Mouse (Mus musculus) megakaryocyte, embryonic 14.5 days (primary cell): ENCODE results near the gene Rnf207. TPM values are rescaled to one million over a fixed set of nuclear protein-coding genes. Genes with fewer than 3 reads are reported as not detected.

Experiments used
- H3K27me3 ChIP-seq: replicated peaks from 2 replicates; pipeline ENCODE3; 2012; ENCODE audit warnings: inconsistent platforms
- H3K36me3 ChIP-seq: replicated peaks from 2 replicates; pipeline ENCODE3; 2012; ENCODE audit warnings: low read length, inconsistent platforms, mixed read lengths
- H3K4me1 ChIP-seq: 2 replicates; pipeline ENCODE4 v1.6.1; 2012; ENCODE audit warnings: inconsistent platforms
- H3K4me3 ChIP-seq: replicated peaks from 2 replicates; pipeline ENCODE3; 2012; ENCODE audit warnings: moderate library complexity, mild to moderate bottlenecking, inconsistent platforms
- H3K9me3 ChIP-seq: 2 replicates; pipeline ENCODE4 v1.6.1; 2012; ENCODE audit warnings: inconsistent platforms
- FLI1 ChIP-seq: IDR thresholded peaks from 2 replicates; pipeline ENCODE4 v1.6.1; 2012; ENCODE audit warnings: low read length, inconsistent platforms, mixed read lengths
- GATA1 ChIP-seq: IDR thresholded peaks from 3 replicates; pipeline ENCODE4 v1.6.1; 2012; ENCODE audit warnings: mixed read lengths, low read length, inconsistent platforms, borderline replicate concordance
- polyA plus RNA-seq: library from polyadenylated mRNA; stranded (reverse); fragments of >175 nt; gene quantifications from 2 replicates; pipeline ENCODE4 v1.2.3, GENCODE M21; 2012; ENCODE audit warnings: low replicate concordance; ENCODE audit not compliant: insufficient read depth

The Rnf207 gene
- polyA plus RNA-seq, 1 experiment = 1.8 TPM

DNA sequence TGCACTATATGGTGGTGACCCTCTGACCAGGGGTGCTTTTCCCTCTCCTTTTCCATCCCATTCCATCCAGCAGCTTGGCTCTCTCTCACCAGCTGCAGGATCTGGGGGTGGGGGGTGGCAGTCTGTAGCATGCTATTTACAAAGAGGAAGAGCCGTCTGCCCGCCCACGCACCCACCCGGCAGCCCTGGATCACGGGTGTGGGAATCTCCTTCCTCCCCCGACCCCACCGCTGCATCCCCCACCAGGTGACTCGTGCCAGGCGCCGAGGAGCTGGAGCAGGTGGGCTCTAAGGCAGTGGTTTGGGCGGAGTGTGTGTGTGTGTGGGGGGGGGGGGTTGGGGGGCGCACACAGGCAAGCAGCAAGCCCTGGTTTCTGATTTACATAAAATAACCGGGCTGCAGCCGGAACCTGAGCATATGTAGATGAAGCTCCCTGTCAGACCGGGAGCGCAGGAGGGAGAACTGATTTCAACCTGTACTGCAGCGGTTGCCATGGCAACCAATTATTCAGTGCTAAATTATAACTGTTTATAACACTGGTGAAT lies 31.1 kb upstream of the Rnf207 start:
- no peak overlapping the region for H3K4me3 ChIP-seq
- H3K27me3 ChIP-seq = peaks cover 66% of the 10 kb centered on the region
- no peaks in the 10 kb centered on the region for H3K9me3 ChIP-seq
- peaks cover 42% of the 10 kb centered on the region for H3K4me1 ChIP-seq
- no peaks in the 10 kb centered on the region for H3K36me3 ChIP-seq
- TF ChIP-seq GATA1 = no peak
- no peak for TF ChIP-seq FLI1

DNA sequence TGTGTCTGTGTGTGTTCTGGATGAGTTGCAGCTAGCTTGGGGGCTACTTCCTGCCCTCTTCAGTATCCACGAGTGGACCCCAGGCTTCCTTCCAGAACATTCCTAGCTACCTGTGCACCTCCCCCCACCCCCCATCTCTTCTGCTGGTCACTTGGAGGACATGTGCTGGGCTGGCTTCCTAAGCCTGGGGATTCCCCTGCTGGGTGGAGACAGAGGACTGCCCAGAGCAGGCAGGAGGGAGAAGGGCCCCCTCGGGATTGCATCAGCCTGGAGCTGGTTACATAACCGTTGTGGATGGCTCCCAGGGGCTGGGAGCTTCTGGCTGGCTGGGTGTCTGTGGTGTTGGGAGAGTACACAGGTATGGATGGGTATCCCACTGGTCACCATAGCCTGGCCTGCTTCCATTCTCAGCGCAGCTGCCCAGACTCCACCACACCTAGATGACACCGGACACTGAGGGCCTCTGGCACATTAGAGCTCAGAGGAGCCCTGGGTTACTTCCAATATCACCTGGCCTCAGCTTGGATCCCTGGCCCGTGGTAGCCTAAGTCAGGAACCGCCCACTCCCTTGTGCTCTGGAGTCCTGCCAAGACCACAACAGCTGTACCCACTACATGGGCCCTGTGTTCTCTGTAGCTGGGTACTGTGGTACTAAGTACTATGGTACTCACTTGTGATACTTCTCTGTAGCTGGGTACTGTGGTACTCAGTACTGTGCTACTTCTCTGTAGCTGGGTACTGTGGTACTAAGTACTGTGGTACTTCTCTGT lies 26.5 kb upstream of the Rnf207 start:
- Histone ChIP-seq H3K36me3 (no peaks in the 10 kb centered on the region), H3K27me3 (peaks cover 60% of the 10 kb centered on the region), H3K4me3 (peak overlapping the region; percentile 85), H3K4me1 (peaks cover 63% of the 10 kb centered on the region), H3K9me3 (no peaks in the 10 kb centered on the region)
- TF ChIP-seq GATA1 = no peak
- no peak for TF ChIP-seq FLI1

DNA sequence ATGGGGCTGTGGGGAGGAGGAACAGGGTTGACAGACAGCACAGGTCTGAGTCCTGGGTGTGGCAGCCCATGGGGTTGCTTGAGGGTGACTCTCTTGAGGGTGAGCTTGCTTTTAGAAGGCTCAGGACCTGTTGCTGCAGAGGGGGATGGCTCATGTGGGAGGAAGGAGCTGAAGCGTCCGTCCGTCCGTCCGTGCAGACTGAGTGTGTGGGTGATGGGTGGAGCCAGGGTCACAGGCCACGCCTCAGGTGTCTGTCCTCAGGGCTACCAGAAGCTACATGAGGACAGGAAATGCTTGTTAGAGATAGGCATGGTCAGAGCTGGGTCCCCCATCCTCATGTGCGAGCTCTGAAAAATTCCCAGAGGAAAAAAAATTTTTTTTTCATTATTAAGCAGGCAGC lies 25.9 kb upstream of the Rnf207 start:
- no peaks in the 10 kb centered on the region for H3K9me3 ChIP-seq
- H3K4me3 ChIP-seq = peak overlapping the region; percentile 81
- peaks cover 61% of the 10 kb centered on the region for H3K27me3 ChIP-seq
- H3K36me3 ChIP-seq = no peaks in the 10 kb centered on the region
- peaks cover 65% of the 10 kb centered on the region for H3K4me1 ChIP-seq
- no peak for TF ChIP-seq GATA1
- no peak for TF ChIP-seq FLI1

DNA sequence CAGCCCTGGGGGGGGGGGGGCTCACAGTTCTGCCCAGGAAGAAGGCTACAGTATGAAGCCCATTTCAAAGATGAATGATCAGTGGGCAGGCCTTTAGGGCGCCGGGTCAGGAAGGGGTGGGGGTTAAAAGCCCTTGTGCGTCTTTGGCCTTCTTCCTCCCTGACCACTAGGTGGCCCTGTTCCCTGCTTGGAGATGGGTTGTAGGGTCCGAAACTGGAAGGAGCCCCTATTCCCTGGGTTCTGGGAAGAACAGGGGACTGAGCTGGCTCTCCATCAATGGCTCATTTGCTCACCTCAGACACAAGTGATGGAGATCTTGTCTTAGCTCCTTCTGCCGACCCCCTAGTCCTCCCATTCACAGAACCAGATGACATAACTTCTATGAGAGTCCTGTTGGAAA lies 24.5 kb upstream of the Rnf207 start:
- Histone ChIP-seq H3K9me3 (no peaks in the 10 kb centered on the region), H3K27me3 (peaks cover 61% of the 10 kb centered on the region), H3K4me3 (no peak overlapping the region), H3K36me3 (no peaks in the 10 kb centered on the region), H3K4me1 (peaks cover 75% of the 10 kb centered on the region)
- TF ChIP-seq FLI1 (no peak), GATA1 (no peak)

DNA sequence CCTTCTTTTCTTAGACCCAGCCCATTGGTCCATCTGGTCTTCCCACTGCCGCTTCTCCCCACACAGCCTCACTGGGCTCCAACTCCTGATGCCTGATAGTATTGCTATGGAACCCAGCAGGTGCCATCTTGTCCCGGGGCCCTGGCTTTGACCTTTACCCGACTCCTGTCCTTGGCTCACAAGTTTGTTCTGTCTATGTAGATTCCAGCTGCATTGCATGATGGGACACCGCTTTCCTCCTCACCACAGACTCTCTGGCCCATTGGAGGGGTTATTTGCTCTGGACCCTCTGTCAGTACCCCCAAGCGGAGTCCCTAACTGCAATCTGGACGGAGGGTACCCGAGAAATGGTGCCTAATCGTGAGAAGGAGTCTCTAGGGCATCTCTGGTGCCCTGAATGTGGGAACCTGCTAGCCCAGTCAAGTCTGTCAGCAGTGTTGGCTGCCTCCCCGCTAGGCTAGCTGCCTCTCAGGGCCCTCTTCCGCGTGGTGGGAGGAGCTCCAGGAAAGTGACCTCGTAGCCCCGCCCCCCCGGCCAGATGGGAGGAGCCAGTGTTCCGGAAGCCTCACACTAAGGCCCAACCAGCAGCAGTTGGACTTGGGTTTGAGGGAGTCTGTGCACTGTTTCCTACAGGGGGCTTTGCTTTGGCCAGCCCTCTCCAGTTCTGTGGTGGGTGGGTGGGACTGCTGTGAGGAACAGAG lies 21.9 kb upstream of the Rnf207 start:
- Histone ChIP-seq H3K4me1 (peaks cover 76% of the 10 kb centered on the region), H3K4me3 (peak overlapping the region; percentile 72), H3K36me3 (peaks cover 5% of the 10 kb centered on the region), H3K27me3 (peaks cover 60% of the 10 kb centered on the region), H3K9me3 (no peaks in the 10 kb centered on the region)
- TF ChIP-seq FLI1 = no peak
- no peak for TF ChIP-seq GATA1

DNA sequence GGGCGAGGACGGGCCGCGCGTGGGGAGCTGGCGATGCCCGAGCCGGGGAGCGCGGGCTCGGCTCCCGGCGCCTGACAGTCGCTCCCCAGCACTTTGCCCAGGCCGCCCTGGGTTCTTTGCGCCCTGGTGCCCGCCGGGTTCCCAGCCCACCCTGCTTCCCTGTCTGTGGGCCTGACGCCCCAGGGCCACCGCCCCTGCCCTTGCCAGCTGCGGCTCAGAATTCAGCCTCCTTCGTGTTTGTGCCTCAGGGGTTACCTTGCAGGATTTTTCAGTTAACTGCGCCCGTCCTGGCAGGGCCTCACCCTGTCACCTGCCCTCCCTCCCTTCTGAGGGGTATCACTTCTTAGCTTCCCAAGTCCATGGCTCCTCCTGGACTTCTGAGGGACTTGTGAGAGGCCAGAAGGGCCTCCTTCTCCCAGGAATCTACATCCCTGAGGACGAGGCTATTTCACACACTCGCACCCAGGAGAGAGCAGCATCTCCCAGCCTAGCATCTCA lies 20.5 kb upstream of the Rnf207 start:
- Histone ChIP-seq H3K4me1 (peaks cover 63% of the 10 kb centered on the region), H3K9me3 (no peaks in the 10 kb centered on the region), H3K27me3 (peaks cover 56% of the 10 kb centered on the region), H3K4me3 (peak overlapping the region; percentile 85), H3K36me3 (peaks cover 19% of the 10 kb centered on the region)
- no peak for TF ChIP-seq GATA1
- TF ChIP-seq FLI1 = no peak

DNA sequence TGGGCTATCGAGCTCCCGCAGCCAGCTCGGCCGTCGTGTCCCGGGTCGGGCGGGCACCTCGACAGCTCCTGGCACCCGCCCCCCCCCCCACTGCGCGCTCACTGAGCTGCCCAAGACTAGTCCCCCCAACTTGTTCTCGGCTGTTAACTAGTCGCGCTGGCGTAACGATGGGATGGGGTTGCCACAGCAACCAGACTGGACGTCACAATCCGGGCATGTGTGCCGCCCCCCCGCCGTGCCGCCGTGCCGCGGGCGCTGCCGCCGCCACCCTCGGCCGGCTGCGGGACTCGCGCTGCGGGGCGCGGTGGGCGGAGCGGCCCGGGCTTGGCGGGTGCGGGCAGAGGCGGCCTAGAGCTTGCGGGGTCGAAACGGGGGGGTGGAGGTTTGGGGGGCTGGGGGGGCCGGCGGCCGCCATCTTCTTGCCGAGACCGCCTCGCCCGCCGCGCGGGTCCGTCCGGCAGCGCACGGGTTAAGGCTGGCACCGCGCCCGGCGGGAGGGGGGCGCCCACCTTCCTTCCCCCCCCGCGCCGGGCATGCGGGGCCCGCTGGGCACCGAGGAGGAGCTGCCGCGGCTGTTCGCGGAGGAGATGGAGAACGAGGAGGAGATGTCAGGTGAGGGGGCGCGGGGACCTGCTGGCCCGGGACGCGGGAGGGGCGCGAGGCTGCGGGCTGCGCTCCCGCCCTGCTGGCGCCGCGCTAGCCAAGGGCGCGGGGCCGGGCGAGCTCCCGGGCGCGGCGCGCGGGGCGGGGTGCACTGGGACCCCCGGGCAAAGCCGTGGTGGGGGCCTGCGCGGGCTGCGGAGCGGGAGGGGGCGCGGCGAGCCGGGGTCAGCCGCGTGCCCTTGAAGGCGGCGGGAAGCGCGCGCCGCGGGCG lies 19.9 kb upstream of the Rnf207 start, which contains the start of gene Chd5:
Gene Chd5 (plus strand): TSS at position 233 of the 874 bp plus-strand sequence.
- peaks cover 56% of the 10 kb centered on the region for H3K4me1 ChIP-seq
- H3K9me3 ChIP-seq = no peaks in the 10 kb centered on the region
- H3K36me3 ChIP-seq = peaks cover 26% of the 10 kb centered on the region
- peak within 1 kb of the TSS; percentile 85 for H3K4me3 ChIP-seq
- TF ChIP-seq GATA1 (no peak), FLI1 (no peak)
- H3K27me3 ChIP-seq = peaks cover 56% of the 10 kb centered on the region

DNA sequence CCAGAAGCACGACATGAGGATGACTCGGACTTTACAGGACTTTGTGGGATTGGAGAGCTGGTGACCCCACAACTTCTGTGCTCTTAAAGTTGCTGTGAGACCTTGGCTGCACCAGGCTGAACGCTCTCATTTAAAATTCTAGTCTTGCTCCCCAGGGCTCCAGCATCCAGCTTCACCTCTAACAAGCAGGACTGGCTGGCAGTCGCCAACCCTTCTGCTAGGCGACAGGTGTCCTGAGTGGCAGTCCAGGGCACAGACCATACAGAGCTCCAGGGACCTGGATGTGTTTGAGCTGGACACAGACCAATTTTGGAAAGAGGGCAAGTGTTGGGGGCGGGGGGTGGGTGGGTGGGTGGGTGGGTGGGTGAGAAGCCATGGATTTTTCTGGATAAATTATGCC lies 19.0 kb upstream of the Rnf207 start:
- H3K4me1 ChIP-seq = peaks cover 56% of the 10 kb centered on the region
- H3K9me3 ChIP-seq = no peaks in the 10 kb centered on the region
- no peak for TF ChIP-seq FLI1
- no peak for TF ChIP-seq GATA1

DNA sequence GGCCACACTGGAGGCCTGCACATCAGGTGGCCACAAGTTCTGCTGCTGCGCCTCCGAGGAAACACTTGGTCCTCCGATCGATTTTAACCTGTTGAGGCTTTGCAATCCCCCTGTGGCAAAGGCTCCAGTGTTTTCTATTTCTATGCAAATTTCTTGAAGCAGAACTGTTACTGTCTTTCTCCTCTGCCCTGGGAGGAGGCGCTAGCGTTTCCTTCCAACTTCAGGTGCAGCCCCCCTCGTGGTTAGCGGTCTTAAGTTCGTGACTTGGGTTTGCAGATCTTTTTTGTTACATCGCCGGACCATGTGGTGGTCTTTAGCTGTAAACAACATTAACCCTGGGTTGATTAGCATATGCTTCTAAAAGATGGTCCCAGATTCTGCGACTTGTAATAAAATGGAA lies 14.8 kb upstream of the Rnf207 start:
- TF ChIP-seq FLI1 (no peak), GATA1 (no peak)
- Histone ChIP-seq H3K4me3 (no peak overlapping the region), H3K36me3 (peaks cover 77% of the 10 kb centered on the region), H3K4me1 (peaks cover 54% of the 10 kb centered on the region), H3K27me3 (peaks cover 16% of the 10 kb centered on the region), H3K9me3 (no peaks in the 10 kb centered on the region)

More for the DNA sequence above, 19.0 kb upstream of the Rnf207 start:
- Histone ChIP-seq H3K4me3 (no peak overlapping the region), H3K27me3 (peaks cover 56% of the 10 kb centered on the region), H3K36me3 (peaks cover 35% of the 10 kb centered on the region)
